Mouse (Mus musculus) cerebellum, postnatal 36 days (tissue): ENCODE measurements around the gene Fermt1.

Source experiments
- DNase-seq, 2 experiments: peaks; one replicate each; pipeline ENCODE4 v3.0.0; 2021 to 2022; ENCODE audit warnings: mixed read lengths in 2 of 2

Gene Fermt1

GRCm38 (mm10) chr2:132945326-132946207 is at the start of gene Fermt1:
Fermt1 (minus strand) TSS chr2:132945906.
- no peak for DNase-seq

GRCm38 (mm10) chr2:132992659-132993531 is 47.2 kb upstream of the Fermt1 start:
- DNase-seq: peak; percentile 50 to 57

GRCm38 (mm10) chr2:132989778-132990564 is 44.3 kb upstream of the Fermt1 start:
- DNase-seq: no peak

- no peak for DNase-seq
These were observed 27.6 kb upstream of the Fermt1 start for GRCm38 (mm10) chr2:132973346-132973745.

DNA sequence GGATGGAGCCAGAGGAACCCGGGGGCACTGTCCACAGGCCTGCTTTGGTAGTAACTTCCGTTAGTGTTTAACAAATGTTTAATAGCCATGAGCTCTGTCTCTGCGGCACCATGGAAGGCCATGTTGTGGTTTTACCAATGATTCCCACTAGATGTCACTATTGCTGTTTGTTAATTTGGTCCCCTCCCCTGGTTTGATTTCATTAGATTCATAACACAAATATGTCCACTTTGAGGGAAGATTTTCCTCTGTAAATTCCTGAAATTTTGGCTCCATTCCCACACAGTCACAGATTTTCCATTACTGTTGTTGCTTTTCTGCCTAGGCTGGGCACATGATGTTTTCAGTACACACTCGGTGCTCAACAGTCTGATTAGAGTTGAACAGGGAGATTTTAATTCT is 25.1 kb upstream of the Fermt1 start:
- DNase-seq: peak in 1 of 2 experiments; percentile 14

DNA sequence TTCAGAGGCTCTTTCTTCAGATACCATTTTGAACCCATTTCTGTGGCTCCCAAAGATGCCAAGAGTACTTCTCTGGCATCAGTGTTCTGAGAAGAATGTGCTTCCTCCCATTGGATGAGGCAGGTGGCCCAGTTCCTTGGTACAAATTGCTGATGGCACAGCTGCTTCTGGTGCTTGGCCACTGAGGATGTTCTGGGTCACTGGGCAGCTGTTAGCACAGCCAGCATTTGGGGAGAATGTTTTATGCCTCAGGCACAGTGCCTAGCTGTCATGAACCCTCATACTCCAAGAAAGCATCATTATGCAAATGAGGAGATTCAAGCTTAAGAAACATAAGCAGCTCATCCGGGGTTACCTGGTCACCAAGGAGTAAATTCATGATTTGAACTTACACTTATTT is 12.1 kb upstream of the Fermt1 start:
- no peak for DNase-seq

DNA sequence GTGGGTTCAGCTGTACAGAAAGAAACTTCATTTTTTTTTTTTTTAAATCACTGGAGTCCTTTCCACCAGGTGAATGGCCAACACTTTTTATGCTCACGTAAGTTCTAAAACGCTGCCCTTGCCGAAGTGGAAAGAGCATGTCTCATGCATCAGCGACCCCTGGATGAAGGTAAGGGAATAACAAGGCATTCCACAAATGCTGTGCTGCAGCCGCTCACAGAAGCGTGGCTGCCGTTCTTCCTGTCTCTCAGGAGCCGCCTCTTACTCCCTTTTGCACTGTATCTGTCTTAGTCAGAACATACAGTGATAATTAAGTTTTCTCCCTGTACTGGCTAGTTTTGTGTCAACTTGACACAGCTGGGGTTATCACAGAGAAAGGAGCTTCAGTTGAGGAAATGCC is 6.5 kb upstream of the Fermt1 start:
- DNase-seq: peak in 1 of 2 experiments; percentile 15

DNA sequence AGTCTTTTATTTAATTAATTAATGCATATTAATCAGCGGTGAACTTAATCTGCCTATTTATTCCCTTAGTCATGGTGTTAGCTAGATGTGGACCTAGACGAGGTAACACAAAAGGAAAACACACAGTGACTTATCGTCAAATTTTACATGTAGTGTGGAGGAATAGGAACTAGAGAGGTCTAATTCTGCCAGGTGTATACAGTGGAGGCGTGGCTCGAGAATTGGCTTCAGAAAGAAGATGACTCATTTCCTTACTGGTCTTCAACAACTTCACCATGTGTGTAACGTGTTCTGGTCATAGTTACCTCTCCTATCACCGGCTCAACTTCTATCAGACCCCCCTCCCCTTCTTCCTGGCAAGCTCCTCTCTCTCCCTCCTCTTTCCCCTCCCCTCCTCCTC is 2.5 kb upstream of the Fermt1 start:
- DNase-seq: no peak

DNA sequence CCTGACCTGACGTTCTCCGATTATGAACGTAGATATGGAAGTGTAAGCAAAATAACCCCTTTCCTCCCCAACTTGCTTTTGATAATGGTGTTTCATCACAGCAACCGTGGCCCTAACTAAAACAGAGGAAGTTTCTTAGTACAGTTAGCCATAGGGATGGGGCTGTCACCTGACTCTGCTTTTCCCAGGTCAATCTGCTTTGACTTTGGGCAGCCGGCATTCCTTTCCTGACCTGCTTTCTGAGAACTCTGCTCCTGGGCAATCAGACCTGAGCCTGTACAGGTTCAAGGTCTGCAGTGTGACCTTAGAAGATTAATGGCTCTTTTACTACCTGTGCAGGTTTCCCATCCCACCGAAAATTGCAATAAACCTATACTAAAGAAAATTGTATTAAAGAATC is 1.3 kb upstream of the Fermt1 start:
- DNase-seq: no peak

DNA sequence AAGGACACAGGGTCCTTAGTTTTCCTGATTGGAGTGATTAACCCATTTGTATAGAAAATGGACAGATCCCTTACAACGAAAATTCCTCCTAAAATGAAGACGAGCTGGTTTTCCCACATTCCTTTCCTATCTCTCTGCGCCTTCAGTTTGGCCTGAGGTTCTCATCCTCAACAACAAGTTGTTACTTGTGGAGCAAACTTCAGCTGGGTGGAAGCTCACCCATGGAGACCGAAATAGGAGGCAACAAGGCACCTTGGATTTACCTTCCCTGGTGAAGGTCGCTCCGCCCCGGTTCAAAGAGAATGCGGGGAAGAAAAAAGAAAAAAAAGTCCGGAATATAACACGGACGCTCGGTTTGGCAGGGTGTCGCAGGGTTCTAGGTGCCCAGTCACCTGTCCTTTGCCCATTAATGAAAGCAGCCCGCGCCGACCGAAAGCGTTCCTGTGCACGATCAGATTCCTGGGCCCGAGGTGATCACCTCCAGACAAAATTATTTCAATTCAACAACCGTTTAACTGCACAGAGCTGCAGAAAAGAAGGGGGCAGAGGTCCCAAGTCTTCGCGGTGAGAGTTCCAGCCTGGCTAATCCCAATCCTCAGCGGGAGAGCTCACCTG is 888 bp downstream of the Fermt1 start:
- peak in 1 of 2 experiments; percentile 3 for DNase-seq

DNA sequence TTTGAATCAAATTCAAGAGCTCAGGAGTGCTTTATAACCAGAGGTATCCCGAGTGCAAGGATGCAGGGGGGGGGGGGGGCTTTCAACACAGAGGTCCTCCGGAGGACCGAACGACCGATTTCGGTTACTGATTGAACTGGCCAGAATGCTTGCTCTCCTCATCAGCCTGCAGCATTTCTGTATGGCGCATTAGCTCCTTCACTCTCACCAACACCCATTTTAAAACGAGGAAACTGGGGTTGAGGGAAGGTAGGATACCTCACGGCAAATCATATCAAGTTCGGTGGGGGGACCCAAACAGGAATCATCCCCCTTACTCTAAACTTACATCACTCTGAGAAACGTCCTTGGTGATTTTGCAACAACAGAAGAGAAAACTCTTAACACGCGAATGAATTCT is 1.7 kb downstream of the Fermt1 start:
- DNase-seq: no peak

DNA sequence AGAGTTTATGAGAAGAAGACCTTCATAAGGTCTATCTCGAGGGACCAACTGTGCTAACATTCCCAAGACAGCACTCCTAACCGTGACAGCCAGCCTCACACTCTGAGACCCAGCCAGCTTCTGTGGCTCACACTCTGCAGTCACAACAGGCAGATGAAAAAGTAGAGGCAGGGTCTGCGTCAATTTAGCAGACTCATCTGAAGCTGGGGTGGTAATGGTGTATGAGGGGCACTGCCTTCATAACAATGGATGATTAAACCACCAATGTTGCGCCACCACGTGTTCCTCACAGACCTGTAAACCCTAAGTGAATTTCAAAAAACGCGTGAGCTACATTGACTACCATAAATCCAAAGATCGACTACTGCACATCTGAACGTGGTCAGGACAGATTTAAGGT is 2.1 kb downstream of the Fermt1 start:
- no peak for DNase-seq

DNA sequence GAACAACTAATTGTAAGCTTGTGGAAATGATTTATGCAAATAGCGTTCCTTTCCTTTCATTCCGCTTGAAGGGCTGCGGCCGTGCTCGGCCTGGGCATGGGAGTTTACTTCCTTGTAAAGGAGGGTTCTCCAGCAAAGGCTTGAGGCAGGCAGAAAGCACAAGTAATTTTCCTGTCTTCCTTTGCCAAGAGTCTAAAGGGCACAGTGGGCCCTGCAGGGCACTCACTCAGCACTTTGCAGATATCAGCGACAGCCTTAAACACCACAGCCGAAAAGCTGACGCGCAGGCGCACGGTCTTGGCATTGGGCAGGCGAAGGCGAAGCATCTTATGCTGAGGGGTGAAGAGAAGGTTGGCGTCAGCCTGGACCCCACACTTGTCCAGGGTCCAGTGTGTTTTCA is 6.7 kb downstream of the Fermt1 start:
- DNase-seq: no peak

- no peak for DNase-seq
These were observed 9.5 kb downstream of the Fermt1 start for GRCm38 (mm10) chr2:132936176-132936575.

- no peak for DNase-seq
These were observed 11.0 kb downstream of the Fermt1 start for GRCm38 (mm10) chr2:132934711-132935110.

- DNase-seq: no peak
These were observed 11.6 kb downstream of the Fermt1 start for GRCm38 (mm10) chr2:132934142-132934541.

- no peak for DNase-seq
These were observed 16.7 kb downstream of the Fermt1 start for GRCm38 (mm10) chr2:132928999-132929398.

DNA sequence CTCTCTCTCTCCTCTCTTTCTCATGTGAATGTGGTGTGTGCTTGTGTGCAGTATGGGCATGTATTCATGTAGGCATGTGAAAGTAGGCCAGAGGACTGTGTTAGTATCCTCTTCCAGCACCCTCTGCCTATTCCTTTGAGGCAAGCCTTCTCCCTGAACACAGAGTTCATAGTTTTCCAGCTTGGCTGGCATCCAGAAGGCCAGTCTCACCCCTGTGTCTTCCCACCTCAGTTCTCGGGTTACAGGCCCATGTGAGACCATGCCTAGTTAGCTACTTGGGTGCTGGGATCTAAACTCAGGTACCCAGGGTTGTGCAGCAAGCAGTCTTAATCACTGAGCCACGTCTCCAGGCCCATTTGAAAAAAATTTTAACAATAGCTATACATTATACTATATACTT is 17.8 kb downstream of the Fermt1 start:
- no peak for DNase-seq

- no peak for DNase-seq
These were observed 18.4 kb downstream of the Fermt1 start for GRCm38 (mm10) chr2:132927298-132927697.

DNA sequence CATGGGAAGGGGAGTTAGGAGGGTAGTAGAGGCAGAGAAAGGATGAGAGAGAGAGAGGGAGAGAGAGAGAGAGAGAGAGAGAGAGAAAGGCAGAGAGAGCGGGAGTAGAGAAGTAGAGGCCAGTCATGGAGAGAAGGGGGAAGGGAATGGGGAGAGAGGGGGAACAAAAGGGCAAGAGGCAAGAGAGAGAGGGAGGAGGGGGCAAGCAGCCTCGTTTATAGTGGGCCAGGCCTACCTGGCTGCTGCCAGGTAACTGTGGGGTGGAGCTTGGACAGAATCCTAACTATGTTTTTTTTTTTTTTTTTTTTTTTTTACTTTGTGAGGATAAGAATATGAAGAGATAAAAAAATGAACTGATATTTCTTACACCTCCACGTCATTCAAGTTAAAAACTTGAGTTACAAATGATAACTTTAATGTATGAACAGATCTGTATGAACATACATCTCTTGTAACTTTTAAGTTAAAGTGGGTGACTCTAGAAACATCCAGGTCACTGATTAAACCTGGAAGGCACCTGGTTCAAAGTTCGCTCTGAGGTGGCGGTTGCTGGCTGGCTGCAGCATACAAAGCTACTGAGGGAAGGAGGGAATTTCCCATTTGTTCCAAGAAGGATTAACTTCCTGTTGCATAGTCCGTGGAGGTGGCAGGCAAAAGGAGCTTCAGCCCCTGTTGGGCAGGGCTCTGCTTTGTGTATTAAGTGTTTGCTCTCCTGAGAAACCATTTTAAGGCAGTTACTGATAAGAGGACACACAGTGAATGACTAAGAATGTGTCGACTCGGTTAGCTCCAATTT is 22.2 kb downstream of the Fermt1 start:
- DNase-seq: no peak

- no peak for DNase-seq
These were observed 23.4 kb downstream of the Fermt1 start for GRCm38 (mm10) chr2:132922076-132922873.
